Mouse (Mus musculus): ENCODE measurements around the gene Usp38. TPM values are rescaled to one million over a fixed set of nuclear protein-coding genes. Genes with fewer than 3 reads are reported as not detected.
"Not testable (repeated sequence)": the region's sequence is repeated elsewhere in the genome, so short reads cannot be mapped to it uniquely, and the experiment has no call there.

Gene Usp38
- polyA plus RNA-seq (2012; rRNA removed) = 12.0 and 15.2 TPM in 2 replicates

GRCm38 (mm10) chr8:81014789-81015699, at the start of gene Usp38:
Usp38 (minus strand) TSS chr8:81014928.
- peak; percentile 100 for DNase-seq (ENCODE audit: low read depth)
- peak; percentile 69; the same call in 1 of the 2 replicates for TF ChIP-seq POLR2A (IDR thresholded peaks at IDR 0.05; ENCODE audit: borderline replicate concordance, extremely low read depth, insufficient read depth, insufficient read length, poor library complexity, severe bottlenecking)
- no peak for TF ChIP-seq CTCF (IDR thresholded peaks at IDR 0.05; ENCODE audit: borderline replicate concordance, extremely low read depth, insufficient read depth, insufficient read length)

GRCm38 (mm10) chr8:81062566-81062965, 47.8 kb upstream of the Usp38 start:
- no peak for DNase-seq (ENCODE audit: low read depth)
- TF ChIP-seq CTCF (IDR thresholded peaks at IDR 0.05; ENCODE audit: borderline replicate concordance, extremely low read depth, insufficient read depth, insufficient read length) (no peak), POLR2A (IDR thresholded peaks at IDR 0.05; ENCODE audit: borderline replicate concordance, extremely low read depth, insufficient read depth, insufficient read length, poor library complexity, severe bottlenecking) (no peak)

GRCm38 (mm10) chr8:81061950-81062349, 47.2 kb upstream of the Usp38 start:
- TF ChIP-seq CTCF (IDR thresholded peaks at IDR 0.05; ENCODE audit: borderline replicate concordance, extremely low read depth, insufficient read depth, insufficient read length) (peak; percentile 18; the same call in 1 of the 2 replicates), POLR2A (IDR thresholded peaks at IDR 0.05; ENCODE audit: borderline replicate concordance, extremely low read depth, insufficient read depth, insufficient read length, poor library complexity, severe bottlenecking) (no peak)
- peak; percentile 82 for DNase-seq (ENCODE audit: low read depth)

- peak; percentile 20 for DNase-seq (ENCODE audit: low read depth)
These were observed 29.5 kb upstream of the Usp38 start for GRCm38 (mm10) chr8:81044201-81044600.

GRCm38 (mm10) chr8:81027991-81028390, 13.3 kb upstream of the Usp38 start:
- DNase-seq (ENCODE audit: low read depth) = peak; percentile 65
- TF ChIP-seq CTCF (IDR thresholded peaks at IDR 0.05; ENCODE audit: borderline replicate concordance, extremely low read depth, insufficient read depth, insufficient read length) (no peak), POLR2A (IDR thresholded peaks at IDR 0.05; ENCODE audit: borderline replicate concordance, extremely low read depth, insufficient read depth, insufficient read length, poor library complexity, severe bottlenecking) (no peak)

More at GRCm38 (mm10) chr8:81044201-81044600, 29.5 kb upstream of the Usp38 start:
- TF ChIP-seq CTCF (IDR thresholded peaks at IDR 0.05; ENCODE audit: borderline replicate concordance, extremely low read depth, insufficient read depth, insufficient read length) = no peak

- DNase-seq (ENCODE audit: low read depth) = not testable (repeated sequence)
These were observed 2.8 kb upstream of the Usp38 start for GRCm38 (mm10) chr8:81017548-81017947.

GRCm38 (mm10) chr8:81013811-81014530, 757 bp downstream of the Usp38 start:
- TF ChIP-seq CTCF (IDR thresholded peaks at IDR 0.05; ENCODE audit: borderline replicate concordance, extremely low read depth, insufficient read depth, insufficient read length) (no peak), POLR2A (IDR thresholded peaks at IDR 0.05; ENCODE audit: borderline replicate concordance, extremely low read depth, insufficient read depth, insufficient read length, poor library complexity, severe bottlenecking) (no peak)

GRCm38 (mm10) chr8:81012699-81013098, 2.0 kb downstream of the Usp38 start:
- TF ChIP-seq POLR2A (IDR thresholded peaks at IDR 0.05; ENCODE audit: borderline replicate concordance, extremely low read depth, insufficient read depth, insufficient read length, poor library complexity, severe bottlenecking) = no peak
- no peak for TF ChIP-seq CTCF (IDR thresholded peaks at IDR 0.05; ENCODE audit: borderline replicate concordance, extremely low read depth, insufficient read depth, insufficient read length)
- DNase-seq (ENCODE audit: low read depth) = no peak

More at GRCm38 (mm10) chr8:81013811-81014530, 757 bp downstream of the Usp38 start:
- peak; percentile 22 for DNase-seq (ENCODE audit: low read depth)

- DNase-seq (ENCODE audit: low read depth) = no peak
- TF ChIP-seq POLR2A (IDR thresholded peaks at IDR 0.05; ENCODE audit: borderline replicate concordance, extremely low read depth, insufficient read depth, insufficient read length, poor library complexity, severe bottlenecking) (no peak), CTCF (IDR thresholded peaks at IDR 0.05; ENCODE audit: borderline replicate concordance, extremely low read depth, insufficient read depth, insufficient read length) (no peak)
These were observed 2.6 kb downstream of the Usp38 start for GRCm38 (mm10) chr8:81012031-81012560.

- no peak for TF ChIP-seq POLR2A (IDR thresholded peaks at IDR 0.05; ENCODE audit: borderline replicate concordance, extremely low read depth, insufficient read depth, insufficient read length, poor library complexity, severe bottlenecking)
- TF ChIP-seq CTCF (IDR thresholded peaks at IDR 0.05; ENCODE audit: borderline replicate concordance, extremely low read depth, insufficient read depth, insufficient read length) = no peak
- no peak for DNase-seq (ENCODE audit: low read depth)
These were observed 4.3 kb downstream of the Usp38 start for GRCm38 (mm10) chr8:81010386-81010785.

GRCm38 (mm10) chr8:81005114-81005513, 9.6 kb downstream of the Usp38 start:
- no peak for DNase-seq (ENCODE audit: low read depth)
- no peak for TF ChIP-seq CTCF (IDR thresholded peaks at IDR 0.05; ENCODE audit: borderline replicate concordance, extremely low read depth, insufficient read depth, insufficient read length)
- no peak for TF ChIP-seq POLR2A (IDR thresholded peaks at IDR 0.05; ENCODE audit: borderline replicate concordance, extremely low read depth, insufficient read depth, insufficient read length, poor library complexity, severe bottlenecking)
